Comparison of ENCODE assay signal across 9 mouse cellular contexts in the genomic region with DNA sequence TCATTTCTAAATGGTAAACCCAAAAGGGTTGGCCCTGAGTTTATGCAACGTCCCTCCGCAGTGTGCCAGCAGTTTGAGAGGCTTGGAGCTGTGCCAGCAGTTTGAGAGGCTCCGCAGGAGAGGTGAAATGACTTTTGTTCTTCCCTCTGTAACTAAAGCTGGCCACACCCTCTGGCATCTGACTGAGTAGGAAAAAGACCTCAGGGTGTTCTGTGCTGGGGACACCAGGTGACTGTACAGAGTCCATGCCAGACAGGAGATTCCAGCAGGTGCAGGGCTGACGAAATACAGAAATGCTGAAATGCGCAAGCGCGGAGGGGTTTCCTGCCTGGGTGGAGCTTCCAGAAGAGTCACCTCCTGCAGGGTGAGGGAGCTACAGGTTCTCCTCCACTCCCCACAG. TPM values are rescaled to one million over a fixed set of nuclear protein-coding genes. Genes with fewer than 3 reads are reported as not detected.
A peak's percentile ranks its signal among the peaks of the same experiment; 100 is the strongest.
DNase-seq lines count a peak whose midpoint lies in the region; ATAC-seq and TF ChIP-seq lines count a peak whose summit lies in the region.
"Had no signal": no experiment of that assay in that cellular context is flagged by ENCODE, and none has a peak within 500 bp of the region (broad histone marks: within the 10 kb centered on the region; RNA-seq: fewer than 3 reads in every experiment).

No protein-coding gene starts in this region.

- no peaks in the 10 kb centered on the region for H3K4me1 ChIP-seq in forebrain, postnatal 0 days (ENCODE audit: insufficient read depth)
- peaks cover 11% of the 10 kb centered on the region for H3K4me1 ChIP-seq in forebrain, embryonic 12.5 days

- H3K9ac ChIP-seq in forebrain, postnatal 0 days, result no peak overlapping the region
- no peak overlapping the region for H3K9ac ChIP-seq in forebrain, embryonic 12.5 days

- no peak overlapping the region for H3K27ac ChIP-seq in forebrain, postnatal 0 days (ENCODE audit: low read depth, low read length)
- no peak overlapping the region for H3K27ac ChIP-seq in forebrain, embryonic 12.5 days

- no peak for ATAC-seq in forebrain, postnatal 0 days
- no peak for ATAC-seq in forebrain, embryonic 12.5 days (ENCODE audit: low FRiP score)

- 23% methylated on average over 7 of the region's 7 CpGs for WGBS in forebrain, postnatal 0 days
- WGBS in forebrain, embryonic 12.5 days, result 45% methylated on average over 7 of the region's 7 CpGs

- H3K4me3 ChIP-seq in forebrain, postnatal 0 days (ENCODE audit: low read depth, low read length), result no peak overlapping the region
- no peak overlapping the region for H3K4me3 ChIP-seq in forebrain, embryonic 12.5 days (replicated peaks)

- peak; percentile 34 for DNase-seq in forebrain, postnatal 0 days
- peak; percentile 70 to 91 for DNase-seq in adrenal gland, adult (ENCODE audit: inconsistent age in 2 of 2, low spot score in 1 of 2)
- peak; percentile 87 for DNase-seq in fat pad, adult 2 months (ENCODE audit: extremely low read depth, low read depth, low spot score)
- peak; percentile 88 for DNase-seq in kidney, adult 18-20 months
- peak; percentile 88 for DNase-seq in lung, postnatal 14 days
- DNase-seq in testis, postnatal 14 days (ENCODE audit: low spot score), result peak; percentile 59
- no peak for DNase-seq in c-Kit-positive CD71-positive TER-119-positive erythroid progenitor cells, embryonic 14.5 days (ENCODE audit: low spot score)

- no peaks in the 10 kb centered on the region for H3K27me3 ChIP-seq in forebrain, postnatal 0 days (ENCODE audit: insufficient read depth, low read length)
- H3K27me3 ChIP-seq in forebrain, embryonic 12.5 days, result peaks cover 8% of the 10 kb centered on the region; the same call in 1 of the 2 replicates

- H3K9me3 ChIP-seq in forebrain, postnatal 0 days (ENCODE audit: low read length), result no peaks in the 10 kb centered on the region
- H3K9me3 ChIP-seq in forebrain, embryonic 12.5 days, result no peaks in the 10 kb centered on the region

- no peak for TF ChIP-seq CTCF in forebrain, postnatal 0 days (IDR thresholded peaks at IDR 0.05; ENCODE audit: low read depth)

- no peaks in the 10 kb centered on the region for H3K36me3 ChIP-seq in forebrain, postnatal 0 days (ENCODE audit: insufficient read depth)
- H3K36me3 ChIP-seq in forebrain, embryonic 12.5 days (replicated peaks), result no peaks in the 10 kb centered on the region
- H3K36me3 ChIP-seq: G1E had no signal

- no peak overlapping the region for H3K4me2 ChIP-seq in forebrain, postnatal 0 days (ENCODE audit: low read depth)
- H3K4me2 ChIP-seq in forebrain, embryonic 12.5 days, result no peak overlapping the region

RNA-seq across cellular contexts. Expression of a gene that starts 16.4 kb away (rescaled TPM):
- 18.9 and 22.8 TPM in 2 replicates for total RNA-seq in forebrain, postnatal 0 days (2014; rRNA removed)
- 16.0 and 17.9 TPM in 2 replicates for polyA plus RNA-seq in forebrain, postnatal 0 days (2015; fragmentation: Nextera tagmentation; extraction: Ambion mirVana)
- 6.4 and 7.9 TPM in 2 replicates for polyA plus RNA-seq in forebrain, embryonic 12.5 days (2016; fragmentation: Nextera tagmentation; extraction: Ambion mirVana)

RNA-seq across cellular contexts. Expression of a gene that starts 50.6 kb away (rescaled TPM):
- 6.4 and 6.5 TPM in 2 replicates for total RNA-seq in forebrain, postnatal 0 days (2014; rRNA removed)
- polyA plus RNA-seq in forebrain, postnatal 0 days (2015; fragmentation: Nextera tagmentation; extraction: Ambion mirVana), result 1.3 and 1.9 TPM in 2 replicates
- 3.7 and 4.2 TPM in 2 replicates for polyA plus RNA-seq in forebrain, embryonic 12.5 days (2016; fragmentation: Nextera tagmentation; extraction: Ambion mirVana)
